Mouse (Mus musculus) embryonic facial prominence, embryonic 14.5 days (tissue): ENCODE measurements around the gene Samd4b. TPM values are rescaled to one million over a fixed set of nuclear protein-coding genes. Genes with fewer than 3 reads are reported as not detected.

Experiments used
- ATAC-seq: fragments of 200-750 bp; cut with Nextera tagmentation; 2 replicates; pipeline ENCODE4 v1.8.0; 2017; ENCODE audit warnings: low read depth, moderate number of reproducible peaks, moderate TSS enrichment
- DNase-seq: peaks from one replicate; pipeline ENCODE4 v3.0.0-alpha.2; 2015; ENCODE audit warnings: low spot score
- H3K27ac ChIP-seq: fragments of 300-500 bp; sonication (generic); replicated peaks from 2 replicates; pipeline ENCODE4 v1.5.1; 2014; ENCODE audit warnings: low read depth, mild to moderate bottlenecking, low read length, moderate library complexity
- H3K27me3 ChIP-seq: fragments of 300-500 bp; sonication (generic); replicated peaks from 2 replicates; pipeline ENCODE4 v1.6.1; 2014; ENCODE audit warnings: low read length; ENCODE audit not compliant: control insufficient read depth, insufficient read depth
- H3K36me3 ChIP-seq: fragments of 300-500 bp; sonication (generic); 2 replicates; pipeline ENCODE4 v1.6.1; 2014; ENCODE audit warnings: low read length, mixed read lengths; ENCODE audit not compliant: control insufficient read depth, insufficient read depth
- H3K4me1 ChIP-seq: fragments of 300-500 bp; sonication (generic); 2 replicates; pipeline ENCODE4 v1.6.1; 2014; ENCODE audit warnings: antibody characterized with exemption, low read length; ENCODE audit not compliant: control insufficient read depth, insufficient read depth
- H3K4me2 ChIP-seq: fragments of 300-500 bp; sonication (generic); 2 replicates; pipeline ENCODE4 v1.6.1; 2014; ENCODE audit warnings: low read depth, mild to moderate bottlenecking, low read length, moderate library complexity, mixed read lengths
- H3K4me3 ChIP-seq: fragments of 300-500 bp; sonication (generic); 2 replicates; pipeline ENCODE4 v1.5.1; 2014; ENCODE audit warnings: low read depth, mild to moderate bottlenecking, low read length
- H3K9ac ChIP-seq: fragments of 300-500 bp; sonication (generic); 2 replicates; pipeline ENCODE4 v1.6.1; 2014; ENCODE audit warnings: low read depth, mild to moderate bottlenecking, low read length, moderate library complexity, mixed read lengths
- H3K9me3 ChIP-seq: fragments of 300-500 bp; sonication (generic); 2 replicates; pipeline ENCODE4 v1.6.1; 2016; ENCODE audit warnings: low read length; ENCODE audit not compliant: control insufficient read depth
- WGBS: fragments of 180-500 bp; shearing (Covaris S2); extraction: QIAGEN DNeasy Blood & Tissue Kit; methylation state at CpG from one replicate; pipeline ENCODE4 v1.1.7; 2014; 5-methylcytosine and 5-hydroxymethylcytosine counted together
- polyA plus RNA-seq: library from polyadenylated mRNA; unstranded; fragments of >200 nt; fragmentation: Nextera tagmentation; extraction: Ambion mirVana; gene quantifications from 2 replicates; pipeline ENCODE4 v1.2.1, GENCODE M21; 2014

Gene Samd4b
- 31.5 and 33.8 TPM in 2 replicates for polyA plus RNA-seq

- H3K27ac ChIP-seq, result peak within 1 kb of the TSS; percentile 86
- DNase-seq, result peak; percentile 99
- whole genome bisulfite sequencing, result under 1% methylated on average over 61 of the region's 66 CpGs
- peak within 1 kb of the TSS; percentile 77 for H3K9ac ChIP-seq
- H3K4me2 ChIP-seq, result peak within 1 kb of the TSS; percentile 89
- H3K9me3 ChIP-seq, result no peaks in the 10 kb centered on the region
- H3K4me3 ChIP-seq, result peak within 1 kb of the TSS; percentile 71
- peak; percentile 95 for ATAC-seq
- peaks cover 23% of the 10 kb centered on the region for H3K4me1 ChIP-seq
- no peaks in the 10 kb centered on the region for H3K27me3 ChIP-seq
- H3K36me3 ChIP-seq, result peaks cover 3% of the 10 kb centered on the region; the same call in 1 of the 2 replicates
These were observed at the start of gene Samd4b, which contains the start of gene Pak4 for GRCm38 (mm10) chr7:28597642-28598446. Gene Samd4b, minus strand, starts transcription at chr7:28598144. Gene Pak4, minus strand, starts transcription at chr7:28598185.

- no peaks in the 10 kb centered on the region for H3K4me1 ChIP-seq
- no peak overlapping the region for H3K9ac ChIP-seq
- H3K4me3 ChIP-seq, result no peak overlapping the region
- no peaks in the 10 kb centered on the region for H3K9me3 ChIP-seq
- WGBS, result 41% methylated on average over 7 of the region's 7 CpGs
- H3K27me3 ChIP-seq, result no peaks in the 10 kb centered on the region
- no peak overlapping the region for H3K4me2 ChIP-seq
- peak; percentile 7 for DNase-seq
- ATAC-seq, result 0 out of 2 replicates have a peak, but pooled peaks have one; percentile 22
- H3K36me3 ChIP-seq, result no peaks in the 10 kb centered on the region
- H3K27ac ChIP-seq, result no peak overlapping the region
These were observed 49.1 kb upstream of the Samd4b start for GRCm38 (mm10) chr7:28647016-28647415.

GRCm38 (mm10) chr7:28645947-28646475 lies 48.1 kb upstream of the Samd4b start:
- Histone ChIP-seq H3K36me3 (no peaks in the 10 kb centered on the region), H3K9ac (no peak overlapping the region), H3K4me1 (no peaks in the 10 kb centered on the region), H3K4me3 (no peak overlapping the region), H3K4me2 (no peak overlapping the region), H3K27me3 (no peaks in the 10 kb centered on the region), H3K27ac (no peak overlapping the region), H3K9me3 (no peaks in the 10 kb centered on the region)
- WGBS, result 84% methylated on average over 2 of the region's 2 CpGs
- DNase-seq (no peak), ATAC-seq (no peak)

- no peak for ATAC-seq
These were observed 47.4 kb upstream of the Samd4b start for GRCm38 (mm10) chr7:28645366-28645765.

GRCm38 (mm10) chr7:28641546-28641945 lies 43.6 kb upstream of the Samd4b start:
- DNase-seq (no peak), ATAC-seq (no peak)
- Histone ChIP-seq H3K4me1 (no peaks in the 10 kb centered on the region), H3K9me3 (no peaks in the 10 kb centered on the region), H3K36me3 (no peaks in the 10 kb centered on the region), H3K27ac (no peak overlapping the region), H3K4me2 (no peak overlapping the region), H3K9ac (no peak overlapping the region), H3K4me3 (no peak overlapping the region), H3K27me3 (no peaks in the 10 kb centered on the region)
- WGBS, result 50% methylated on average over 8 of the region's 8 CpGs

More at GRCm38 (mm10) chr7:28645366-28645765, 47.4 kb upstream of the Samd4b start:
- Histone ChIP-seq H3K4me3 (no peak overlapping the region), H3K9me3 (no peaks in the 10 kb centered on the region), H3K4me1 (no peaks in the 10 kb centered on the region), H3K27ac (no peak overlapping the region), H3K27me3 (no peaks in the 10 kb centered on the region), H3K9ac (no peak overlapping the region), H3K36me3 (no peaks in the 10 kb centered on the region), H3K4me2 (no peak overlapping the region)
- DNase-seq, result no peak
- 69% methylated on average over 6 of the region's 6 CpGs for WGBS

- no peak for DNase-seq
- no peak overlapping the region for H3K27ac ChIP-seq
- H3K4me3 ChIP-seq, result no peak overlapping the region
- no peaks in the 10 kb centered on the region for H3K4me1 ChIP-seq
- H3K27me3 ChIP-seq, result no peaks in the 10 kb centered on the region
- no peaks in the 10 kb centered on the region for H3K9me3 ChIP-seq
- WGBS, result 17% methylated on average over 8 of the region's 8 CpGs
- no peaks in the 10 kb centered on the region for H3K36me3 ChIP-seq
- ATAC-seq, result no peak
- no peak overlapping the region for H3K9ac ChIP-seq
- no peak overlapping the region for H3K4me2 ChIP-seq
These were observed 39.6 kb upstream of the Samd4b start for GRCm38 (mm10) chr7:28637511-28637910.

GRCm38 (mm10) chr7:28634128-28634527 lies 36.2 kb upstream of the Samd4b start:
- 43% methylated on average over 4 of the region's 4 CpGs for WGBS
- Histone ChIP-seq H3K4me2 (no peak overlapping the region), H3K9me3 (no peaks in the 10 kb centered on the region), H3K27ac (no peak overlapping the region), H3K4me3 (no peak overlapping the region), H3K4me1 (no peaks in the 10 kb centered on the region), H3K27me3 (peaks cover 23% of the 10 kb centered on the region), H3K36me3 (no peaks in the 10 kb centered on the region), H3K9ac (no peak overlapping the region)
- DNase-seq (peak; percentile 11), ATAC-seq (no peak)

GRCm38 (mm10) chr7:28631073-28631472 lies 33.1 kb upstream of the Samd4b start, which contains the start of gene Acp7:
Gene Acp7, minus strand, starts transcription at chr7:28631332.
- Histone ChIP-seq H3K36me3 (no peaks in the 10 kb centered on the region), H3K27ac (no peak within 1 kb of the TSS), H3K4me2 (peak within 1 kb of the TSS; percentile 45), H3K27me3 (peaks cover 29% of the 10 kb centered on the region), H3K4me1 (no peaks in the 10 kb centered on the region), H3K9ac (0 out of 2 replicates have a peak within 1 kb of the TSS, but pooled peaks have one; percentile 37), H3K4me3 (peak within 1 kb of the TSS; percentile 16), H3K9me3 (no peaks in the 10 kb centered on the region)
- 23% methylated on average over 10 of the region's 10 CpGs for WGBS
- ATAC-seq (no peak), DNase-seq (no peak)
